Mouse (Mus musculus) frontal cortex, postnatal 10 days (tissue): ENCODE results near the gene Zfp354b.

Experiments
- DNase-seq, 2 experiments: peaks; one replicate each; pipeline ENCODE4 v3.0.0; 2022; ENCODE audit warnings: low spot score in 2 of 2, mixed read lengths in 1 of 2

The Zfp354b gene

GRCm38 (mm10) chr11:50931451-50931866, at the start of gene Zfp354b:
Gene Zfp354b, minus strand, starts transcription at chr11:50931633.
- DNase-seq, result peak; percentile 83 to 87

DNA sequence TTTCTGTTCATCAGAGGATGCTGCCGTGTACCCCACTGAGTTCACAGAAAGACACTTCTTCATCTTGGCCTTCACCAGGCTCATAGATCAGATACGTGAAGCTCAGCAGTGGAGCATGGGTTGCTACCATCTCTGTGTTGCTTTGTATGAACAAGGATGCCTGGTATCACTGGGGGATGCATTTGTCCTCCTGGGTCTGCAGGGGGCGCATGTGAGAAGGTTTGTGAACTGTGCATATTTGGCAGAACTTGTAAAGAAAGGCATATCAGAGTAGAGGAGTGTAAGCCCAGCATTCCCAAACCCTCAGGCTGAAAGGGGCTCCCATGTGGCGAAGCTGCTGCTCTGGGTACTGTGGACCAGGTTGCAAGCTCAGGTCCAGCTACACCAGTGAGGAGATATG, 45.8 kb upstream of the Zfp354b start:
- DNase-seq, result no peak

- no peak for DNase-seq
Observed at GRCm38 (mm10) chr11:50966230-50966629, 34.8 kb upstream of the Zfp354b start, which contains the start of gene Olfr1378. Gene Olfr1378, plus strand, starts transcription at chr11:50966530.

GRCm38 (mm10) chr11:50964886-50965285, 33.5 kb upstream of the Zfp354b start:
- DNase-seq, result no peak

DNA sequence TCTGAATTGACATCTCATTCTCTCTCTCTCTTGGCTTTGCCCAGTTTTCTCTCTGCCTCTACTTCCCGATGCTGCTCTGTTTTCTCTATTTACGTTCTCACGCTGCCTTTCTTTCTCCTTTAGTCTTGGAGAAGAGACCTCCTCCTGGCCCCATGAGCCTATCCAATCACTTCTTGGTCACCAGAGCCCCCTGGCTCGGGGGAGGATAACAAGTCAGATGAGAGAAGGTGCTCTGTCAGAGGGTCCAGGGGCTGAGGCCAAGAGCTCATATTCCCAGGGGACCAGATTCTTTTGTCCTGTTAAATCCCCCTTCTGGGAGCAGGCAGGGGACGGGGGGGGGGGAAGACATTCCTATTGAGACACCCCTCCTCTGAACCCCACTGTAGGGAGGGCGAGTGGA, 22.2 kb upstream of the Zfp354b start, which contains the start of gene Prop1:
Prop1 (minus strand) TSS at position 101 of the 400 bp plus-strand sequence.
- no peak for DNase-seq

DNA sequence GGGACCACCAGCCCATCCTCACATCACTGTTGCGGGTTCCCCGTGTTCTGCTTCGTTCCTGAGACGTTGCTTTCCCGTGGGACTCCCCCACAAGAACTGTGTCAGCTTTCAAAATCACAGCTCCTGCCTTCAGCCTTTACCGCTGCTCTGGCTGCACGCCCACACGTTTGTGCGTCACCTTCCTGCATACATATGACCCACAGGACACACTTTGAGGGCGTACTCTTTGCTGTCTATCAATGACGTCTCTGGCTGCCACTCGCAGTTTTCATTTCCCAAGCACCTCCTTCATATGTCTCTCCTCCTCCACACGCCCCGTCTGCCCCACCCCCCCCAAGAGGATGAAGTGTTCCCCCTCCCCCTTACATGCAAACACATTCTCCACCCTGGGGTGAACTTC, 20.9 kb upstream of the Zfp354b start:
- DNase-seq, result no peak

- no peak for DNase-seq
Observed at GRCm38 (mm10) chr11:50943506-50943905, 12.1 kb upstream of the Zfp354b start, which contains the start of gene 4933414I15Rik. Gene 4933414I15Rik, minus strand, starts transcription at chr11:50943765.

- DNase-seq, result no peak
Observed at GRCm38 (mm10) chr11:50942386-50942785, 11.0 kb upstream of the Zfp354b start.

GRCm38 (mm10) chr11:50939621-50940366, 8.4 kb upstream of the Zfp354b start:
- no peak for DNase-seq

GRCm38 (mm10) chr11:50938435-50938834, 7.0 kb upstream of the Zfp354b start:
- DNase-seq, result no peak

- no peak for DNase-seq
Observed at GRCm38 (mm10) chr11:50932040-50932439, 607 bp upstream of the Zfp354b start.

DNA sequence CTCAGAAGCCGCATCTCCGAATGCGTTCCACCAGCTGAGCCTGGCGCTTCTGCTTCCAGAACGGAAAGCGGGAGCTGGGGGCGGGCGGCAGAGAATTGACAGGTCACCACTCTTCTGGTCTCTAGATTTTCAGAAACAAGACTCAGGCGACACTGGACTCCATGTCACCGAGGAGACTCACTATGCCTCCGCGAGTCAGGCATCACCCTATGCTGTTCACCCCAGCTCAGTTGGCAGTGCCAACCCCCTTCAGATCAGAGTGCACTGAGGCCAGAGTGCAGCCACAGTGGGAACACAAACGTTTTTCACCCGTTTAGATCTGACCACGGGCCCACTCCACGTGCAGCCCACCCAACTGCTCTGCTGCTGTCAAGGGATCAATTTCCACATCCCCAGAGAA, 412 bp downstream of the Zfp354b start:
- DNase-seq, result peak in 1 of 2 experiments; percentile 31

DNA sequence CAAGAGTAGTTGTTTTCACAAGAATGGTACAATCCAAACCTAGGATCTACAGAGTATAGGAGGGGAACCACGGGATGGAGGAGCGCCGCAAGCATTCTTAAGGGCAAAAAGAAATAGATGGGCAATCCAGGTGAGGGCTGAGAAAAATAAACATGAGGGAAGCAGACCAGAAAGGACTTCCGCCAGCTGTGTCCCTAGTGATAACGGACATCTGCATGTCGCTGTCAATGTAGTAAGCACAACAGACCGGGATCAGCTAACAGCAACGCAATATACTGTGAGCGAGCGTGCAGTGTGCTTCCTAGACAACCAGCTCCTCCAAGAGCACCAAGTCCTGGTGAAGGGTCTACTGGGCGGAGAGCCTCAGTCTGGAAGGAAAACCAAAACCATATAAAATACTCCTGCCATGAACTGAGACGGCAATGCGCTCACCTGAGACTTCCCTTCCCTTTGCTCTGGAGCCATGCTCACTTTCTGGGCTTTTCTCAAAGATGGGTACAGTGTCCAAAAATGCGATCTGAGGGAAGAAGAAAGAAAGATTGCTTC, 891 bp downstream of the Zfp354b start:
- DNase-seq, result no peak

GRCm38 (mm10) chr11:50915671-50916320, 15.6 kb downstream of the Zfp354b start, which contains the start of gene Zfp2:
Gene Zfp2, minus strand, starts transcription at chr11:50916165.
- peak; percentile 89 to 91 for DNase-seq

- no peak for DNase-seq
Observed at GRCm38 (mm10) chr11:50914461-50914860, 17.0 kb downstream of the Zfp354b start.

- no peak for DNase-seq
Observed at GRCm38 (mm10) chr11:50913301-50913700, 18.1 kb downstream of the Zfp354b start.

DNA sequence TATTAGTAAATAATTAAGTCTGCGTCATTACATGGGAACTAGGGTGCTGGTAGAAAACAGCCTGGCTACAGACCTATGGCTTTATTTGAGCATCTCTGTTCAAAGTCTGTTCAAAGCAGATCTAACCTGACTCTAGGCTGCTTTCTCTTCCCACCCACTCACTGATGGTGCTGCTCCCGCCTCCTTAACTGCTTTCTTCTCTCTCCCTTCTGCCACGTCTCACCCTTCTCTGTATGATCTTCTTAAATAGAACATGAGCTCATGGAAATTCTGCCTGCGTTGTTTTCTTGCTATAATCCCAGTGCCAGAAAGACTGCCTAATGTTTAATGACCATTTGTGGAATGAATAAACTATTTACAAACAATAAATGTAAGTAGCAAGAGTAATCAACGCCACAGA, 23.3 kb downstream of the Zfp354b start:
- DNase-seq, result no peak

DNA sequence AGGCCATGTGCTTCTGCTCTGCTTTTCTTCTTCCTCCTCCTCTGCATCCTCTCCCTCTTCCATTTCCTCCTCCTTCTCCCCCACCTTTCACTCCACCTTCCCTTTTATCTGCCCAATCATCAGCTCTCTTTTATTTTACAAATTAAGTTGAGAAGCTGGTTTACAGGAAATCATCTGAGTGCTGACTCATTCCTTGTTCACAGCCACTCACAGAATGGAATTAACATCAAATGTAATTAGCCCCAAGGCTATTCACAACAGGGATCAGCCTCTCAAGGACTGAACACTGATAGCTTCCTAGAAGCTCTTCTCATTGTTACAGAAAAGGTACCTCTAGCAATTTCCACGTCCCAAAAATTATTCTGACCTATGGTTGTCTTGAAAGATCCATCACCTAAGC, 34.1 kb downstream of the Zfp354b start:
- DNase-seq, result no peak

DNA sequence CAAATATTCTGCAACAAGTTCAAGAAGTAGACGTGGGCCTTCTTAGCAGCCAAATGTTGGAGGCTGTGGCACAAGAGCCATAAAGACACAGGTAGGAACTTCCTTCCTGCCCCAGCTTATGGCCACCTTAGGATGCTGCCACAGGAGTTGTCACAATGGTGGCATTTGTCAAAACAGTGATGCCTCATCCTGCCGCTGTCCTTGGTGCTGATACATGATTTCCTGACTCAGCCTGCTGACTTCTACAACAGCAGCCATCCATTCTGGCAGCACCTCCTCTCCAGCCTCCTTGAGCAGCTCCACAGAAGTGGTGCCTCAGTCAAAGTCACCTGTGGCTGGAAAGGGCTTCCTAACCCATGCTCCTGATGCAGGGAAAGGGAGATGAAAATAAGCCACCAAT, 39.0 kb downstream of the Zfp354b start:
- DNase-seq, result no peak

DNA sequence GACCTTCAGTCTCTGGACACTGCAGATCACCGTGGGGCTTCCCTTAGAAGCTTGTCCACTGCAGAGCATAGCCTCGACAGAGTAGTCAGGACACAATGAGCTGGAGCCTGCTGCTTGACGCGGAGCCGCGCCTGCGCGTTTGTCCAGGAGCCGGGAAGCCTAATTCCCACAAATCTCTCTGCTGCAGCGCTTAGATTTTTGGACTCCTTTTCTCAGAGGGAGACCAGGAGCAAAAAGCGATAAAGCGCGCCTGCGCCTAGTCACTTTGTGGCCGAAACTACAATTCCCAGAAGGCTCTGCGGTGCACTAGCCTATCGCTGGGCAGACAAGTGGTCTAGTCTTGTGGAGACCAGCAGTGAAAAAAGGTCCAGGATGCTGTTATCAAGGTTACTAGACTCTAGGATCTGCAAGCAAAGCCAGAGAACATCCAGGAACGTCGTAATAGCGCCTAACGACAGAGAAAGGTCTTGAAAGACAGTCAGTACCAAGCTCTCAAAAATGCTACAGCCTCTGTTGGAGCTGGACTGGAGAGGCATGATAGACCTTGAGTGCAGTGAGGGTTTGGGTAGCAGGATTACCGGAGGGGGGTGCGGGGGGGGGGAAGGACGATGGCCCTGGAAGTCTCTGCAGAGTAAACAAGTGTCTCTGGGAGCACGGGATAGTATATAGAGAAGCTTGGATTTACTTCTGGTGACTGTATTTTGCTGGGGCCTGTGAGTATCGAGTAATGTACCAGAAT, 43.9 kb downstream of the Zfp354b start, which contains the start of gene Zfp454:
Zfp454 (minus strand) TSS at position 262 of the 739 bp plus-strand sequence.
- peak; percentile 85 to 91 for DNase-seq

DNA sequence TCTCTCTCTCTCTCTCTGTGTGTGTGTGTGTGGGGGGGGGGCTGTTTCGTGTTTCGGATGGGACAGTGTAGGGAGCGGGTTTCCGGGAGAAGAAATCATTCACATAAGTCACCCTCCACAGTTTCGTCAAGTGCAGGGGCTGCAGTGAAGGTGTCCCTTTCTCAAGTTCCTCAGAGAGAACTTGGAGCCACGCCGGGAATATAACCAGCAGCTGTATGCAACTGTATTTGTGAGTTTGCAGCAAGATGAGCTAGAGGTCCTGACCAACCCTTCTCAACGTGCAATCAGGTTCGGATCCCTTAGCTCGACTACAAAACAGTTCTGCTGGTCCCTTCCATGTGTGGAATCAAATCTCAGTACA, 44.5 kb downstream of the Zfp354b start:
- DNase-seq, result no peak
